Mouse (Mus musculus) ES-E14 (cell line): ENCODE measurements around the gene Slc24a2.

ENCODE experiments used
- CHD2 ChIP-seq: IDR thresholded peaks from 2 replicates; pipeline ENCODE4 v1.6.1; 2014; ENCODE audit warnings: mild to moderate bottlenecking, low read depth, low read length, inconsistent platforms
- HCFC1 ChIP-seq: IDR thresholded peaks from 2 replicates; pipeline ENCODE4 v1.6.1; 2012; ENCODE audit warnings: low read length, inconsistent platforms, borderline replicate concordance; ENCODE audit not compliant: insufficient read depth
- MAFK ChIP-seq: IDR thresholded peaks from 2 replicates; pipeline ENCODE4 v1.6.1; 2014; ENCODE audit warnings: mild to moderate bottlenecking, low read depth, low read length, inconsistent platforms; ENCODE audit not compliant: insufficient read depth
- ZC3H11A ChIP-seq: IDR thresholded peaks from 2 replicates; pipeline ENCODE4 v1.6.1; 2012; ENCODE audit warnings: low read depth, mild to moderate bottlenecking, inconsistent platforms, low read length, borderline replicate concordance
- ZNF384 ChIP-seq: IDR thresholded peaks from 2 replicates; pipeline ENCODE4 v1.6.1; 2012; ENCODE audit warnings: low read depth, low read length, inconsistent platforms

GRCm38 (mm10) chr4:87017464-87017863 lies 212.8 kb downstream of the Slc24a2 start:
- no peak for TF ChIP-seq ZNF384
- TF ChIP-seq MAFK = no peak
- no peak for TF ChIP-seq ZC3H11A
- no peak for TF ChIP-seq CHD2
- no peak for TF ChIP-seq HCFC1
